Mouse (Mus musculus) testis, adult 2 months (tissue): ENCODE measurements around the gene Morc1.

Experiments used
- CTCF ChIP-seq: fragments of 200-500 bp; IDR thresholded peaks from 2 replicates; pipeline ENCODE4 v1.5.1; 2012; ENCODE audit warnings: low read depth, mild to moderate bottlenecking, inconsistent platforms, low read length, moderate library complexity; ENCODE audit not compliant: control insufficient read depth, insufficient read depth, insufficient replicate concordance
- POLR2A ChIP-seq: fragments of 200-500 bp; IDR thresholded peaks from 2 replicates; pipeline ENCODE4 v1.6.1; 2012; ENCODE audit warnings: low read depth, mild to moderate bottlenecking, inconsistent platforms, low read length, moderate library complexity; ENCODE audit not compliant: control insufficient read depth

DNA sequence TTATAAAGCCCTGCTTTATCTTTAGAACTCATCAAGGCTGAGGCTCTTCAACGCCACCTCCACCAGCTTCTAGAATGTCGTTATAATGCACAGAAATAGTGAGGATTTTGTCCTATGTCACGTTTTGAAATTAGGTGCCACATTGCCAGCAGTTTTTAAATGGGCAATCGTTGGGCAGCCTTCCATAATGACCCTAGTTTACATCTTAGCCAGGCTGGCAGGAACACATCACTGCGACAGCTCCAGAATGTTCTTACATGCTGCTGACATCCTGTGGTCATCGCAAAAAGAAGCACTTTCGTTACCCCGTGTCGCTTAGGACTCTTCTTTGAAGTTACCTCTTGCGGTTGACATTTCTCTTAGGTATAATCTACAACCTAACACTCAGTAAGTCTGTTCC lies 42.4 kb downstream of the Morc1 start:
- TF ChIP-seq POLR2A (no peak), CTCF (no peak)
